Mouse (Mus musculus) liver, postnatal 0 days (tissue): Measurements from ENCODE around the gene Rasef.

ENCODE experiments used
- CTCF ChIP-seq: sonication (generic); IDR thresholded peaks from 2 replicates; pipeline ENCODE4 v1.5.1; 2016; ENCODE audit warnings: antibody characterized with exemption, low read depth
- EP300 ChIP-seq: IDR thresholded peaks from 2 replicates; pipeline ENCODE4 v1.6.1; 2016; ENCODE audit warnings: antibody characterized with exemption, low read depth, mild to moderate bottlenecking

DNA sequence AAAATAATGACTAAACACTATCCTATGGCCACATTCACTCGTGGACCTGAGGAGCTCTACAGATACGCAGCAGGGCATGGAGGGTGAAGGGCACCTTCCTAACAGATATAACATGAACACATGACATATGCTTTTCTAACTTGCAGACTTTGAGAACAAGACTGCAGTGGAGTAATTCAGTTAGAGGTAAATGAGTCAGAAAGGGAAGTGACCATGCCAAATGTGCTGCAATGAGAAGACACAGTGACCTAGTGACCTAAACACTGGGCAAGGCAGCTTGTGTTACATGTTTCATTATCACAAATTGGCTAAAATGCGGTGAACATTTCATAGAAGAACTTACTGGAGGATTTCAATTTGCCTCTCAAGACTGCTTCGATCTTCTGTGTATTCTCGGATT lies 42.6 kb downstream of the Rasef start:
- no peak for TF ChIP-seq CTCF
- no peak for TF ChIP-seq EP300
